Mouse (Mus musculus) telencephalon, adult 2 months (tissue): ENCODE measurements at regions not wholly inside any gene's neighbourhood (a gene's known extent, or its start where the extent isn't known, plus 50 kb on each side); places are given as distances from the start of the nearest gene placed in this dataset.
A peak's percentile ranks its signal among the peaks of the same experiment; 100 is the strongest.

ENCODE experiments used
- DNase-seq: peaks from one replicate; pipeline ENCODE4 v3.0.0-alpha.2; 2011; ENCODE audit warnings: low read depth, low spot score

DNA sequence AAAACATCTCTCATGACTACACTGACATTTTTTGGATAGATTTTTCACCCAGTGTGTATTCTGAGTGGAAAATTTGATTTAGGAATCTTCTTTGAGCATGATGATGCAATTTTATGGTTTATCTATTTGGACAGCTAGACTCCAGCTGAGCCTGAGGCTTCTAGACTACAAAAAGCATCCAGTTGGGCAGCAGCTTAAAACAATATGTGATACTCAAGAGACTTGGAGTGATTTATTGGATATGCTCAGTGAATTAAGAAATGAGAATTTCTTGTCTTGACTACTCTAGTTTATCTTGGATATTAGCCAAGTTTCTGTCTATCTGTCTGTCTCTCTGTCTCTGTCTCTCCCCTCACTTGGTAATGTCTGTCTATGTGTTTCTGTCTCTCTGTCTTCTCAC, 228.4 kb downstream of the Csl start:
- DNase-seq, result no peak

DNA sequence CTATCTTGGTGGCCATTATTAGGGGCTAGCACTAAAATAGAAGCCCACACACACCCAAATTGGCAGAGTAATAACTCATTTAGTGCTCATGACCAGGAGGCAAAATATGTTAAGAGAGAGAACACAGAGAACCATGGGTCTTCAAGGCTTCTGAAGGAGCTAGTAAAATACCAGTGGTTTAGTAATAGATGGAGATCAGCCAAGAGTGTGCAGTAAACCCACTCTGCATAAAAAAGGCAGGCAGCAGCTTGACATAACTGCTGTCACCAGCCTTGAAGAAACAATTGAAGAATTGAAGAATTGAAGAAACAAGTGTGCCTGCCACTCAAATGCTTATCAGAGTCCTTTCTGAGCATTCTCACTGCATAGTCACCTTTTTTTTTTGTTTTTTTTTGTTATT, 227.9 kb downstream of the Csl start:
- DNase-seq, result no peak

DNA sequence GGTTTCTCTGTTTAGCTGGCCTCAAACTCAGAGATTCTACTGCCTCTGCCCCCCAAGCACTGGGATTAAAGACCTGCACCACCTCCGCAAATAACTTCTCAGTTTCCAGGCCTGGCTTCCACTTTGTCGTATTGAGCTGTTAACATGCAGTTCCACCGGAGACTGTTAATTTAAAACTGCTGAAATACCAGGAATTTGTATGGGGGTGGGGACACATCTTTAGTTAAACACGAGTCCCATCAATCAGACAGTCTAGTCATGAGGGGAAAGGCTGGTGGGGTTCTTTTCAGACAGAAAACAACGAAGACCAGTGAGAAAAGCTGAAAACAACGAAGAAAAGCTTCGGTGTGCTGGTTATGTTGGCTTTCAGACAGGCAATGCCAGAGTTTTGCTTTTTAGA, 227.5 kb downstream of the Csl start:
- no peak for DNase-seq

DNA sequence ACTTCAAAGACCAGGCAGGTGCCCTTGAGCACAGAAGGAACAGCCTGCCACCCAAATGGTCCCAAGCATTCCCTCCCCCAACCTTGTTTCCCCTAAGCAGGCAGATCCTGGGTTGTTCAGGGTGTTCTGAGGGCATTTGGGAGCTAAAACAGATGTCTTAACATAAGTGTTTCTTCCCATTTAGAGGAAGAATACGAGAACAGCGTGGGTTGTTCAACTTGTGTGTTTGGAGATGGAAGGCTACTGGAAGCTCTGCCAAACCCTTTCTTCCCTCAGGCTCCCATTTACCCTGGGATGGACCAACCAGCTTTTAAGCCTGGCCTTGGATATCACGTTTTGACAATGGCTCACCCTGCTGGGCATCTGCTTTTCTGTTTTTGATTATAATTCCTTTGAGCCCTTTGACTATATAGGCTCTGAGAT, 226.8 kb downstream of the Csl start:
- DNase-seq, result peak; percentile 58

DNA sequence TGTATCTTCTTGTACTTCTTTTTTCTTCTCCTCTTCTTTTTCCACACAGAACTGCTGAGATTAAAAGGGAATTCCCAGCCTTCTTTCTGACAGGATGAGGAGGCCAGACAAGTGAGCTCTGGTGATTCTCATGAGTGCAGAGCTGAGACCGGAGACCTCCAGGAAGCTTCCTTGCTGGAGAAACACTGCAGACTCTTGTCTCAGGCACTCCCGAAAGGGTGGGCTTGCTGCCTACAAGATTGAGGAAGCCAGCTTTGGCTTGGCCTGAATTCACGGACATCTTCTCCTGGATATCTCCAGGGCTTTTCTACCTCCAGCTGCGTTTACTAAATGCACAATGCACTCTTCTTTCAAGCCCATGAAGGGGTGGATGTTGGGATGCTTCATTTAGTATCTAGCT, 226.0 kb downstream of the Csl start:
- no peak for DNase-seq

DNA sequence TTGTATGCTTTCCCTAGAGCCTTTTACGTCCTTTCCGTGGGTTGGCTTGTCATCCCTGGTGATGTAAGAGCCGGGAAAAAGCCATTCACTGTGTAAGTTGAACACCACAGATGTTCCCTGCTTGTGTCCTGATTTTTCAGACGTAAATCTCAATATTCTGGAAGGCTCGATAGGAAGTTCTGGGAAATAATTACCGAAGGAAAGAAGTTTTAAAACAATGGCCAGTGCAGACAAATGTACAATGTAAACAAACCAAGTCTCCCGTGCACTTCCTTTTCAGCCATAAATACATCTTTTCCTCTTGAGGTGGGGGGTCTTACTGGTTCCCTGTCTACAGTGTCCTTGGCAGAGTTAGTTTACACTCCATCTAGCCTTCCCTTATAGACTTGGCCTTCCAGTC, 225.2 kb downstream of the Csl start:
- DNase-seq, result no peak

DNA sequence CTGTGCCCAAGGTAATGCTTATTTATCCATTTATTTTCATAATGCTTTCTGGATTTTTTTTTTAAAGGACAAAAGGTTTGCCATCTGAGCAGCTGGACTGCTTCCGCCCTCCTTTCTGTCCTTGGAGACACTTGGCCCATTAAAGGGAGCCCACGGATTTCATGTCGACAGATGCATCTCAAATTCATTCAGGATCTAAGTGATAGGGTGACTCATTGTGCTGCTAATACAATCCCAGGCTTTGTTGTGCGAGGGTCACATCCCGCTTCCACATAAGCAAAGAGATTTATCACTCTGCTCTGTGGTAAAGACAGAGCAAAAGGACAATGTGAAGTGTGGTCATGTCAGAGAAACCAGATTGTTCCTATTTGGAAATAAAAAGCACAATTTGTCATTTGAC, 220.8 kb downstream of the Csl start:
- DNase-seq, result no peak

DNA sequence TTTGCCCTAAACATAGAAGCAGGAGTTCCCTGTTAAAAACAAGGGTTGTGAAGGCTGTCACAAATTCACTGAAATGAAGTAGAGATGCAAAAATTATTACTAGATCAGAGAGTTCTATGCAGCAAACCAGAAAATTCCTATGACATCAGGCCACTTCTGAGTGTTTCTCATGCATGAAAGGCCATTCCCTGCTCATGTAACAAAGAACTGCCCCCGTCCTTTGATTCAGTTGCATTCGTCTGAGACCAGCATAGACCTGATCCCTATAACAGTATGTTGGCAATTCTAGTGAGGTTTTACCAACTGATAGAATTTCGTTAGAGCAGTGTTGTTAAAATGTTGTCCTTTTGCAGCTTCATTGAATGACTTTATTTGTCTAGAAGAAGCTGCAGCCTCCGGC, 207.1 kb downstream of the Csl start:
- DNase-seq, result no peak

DNA sequence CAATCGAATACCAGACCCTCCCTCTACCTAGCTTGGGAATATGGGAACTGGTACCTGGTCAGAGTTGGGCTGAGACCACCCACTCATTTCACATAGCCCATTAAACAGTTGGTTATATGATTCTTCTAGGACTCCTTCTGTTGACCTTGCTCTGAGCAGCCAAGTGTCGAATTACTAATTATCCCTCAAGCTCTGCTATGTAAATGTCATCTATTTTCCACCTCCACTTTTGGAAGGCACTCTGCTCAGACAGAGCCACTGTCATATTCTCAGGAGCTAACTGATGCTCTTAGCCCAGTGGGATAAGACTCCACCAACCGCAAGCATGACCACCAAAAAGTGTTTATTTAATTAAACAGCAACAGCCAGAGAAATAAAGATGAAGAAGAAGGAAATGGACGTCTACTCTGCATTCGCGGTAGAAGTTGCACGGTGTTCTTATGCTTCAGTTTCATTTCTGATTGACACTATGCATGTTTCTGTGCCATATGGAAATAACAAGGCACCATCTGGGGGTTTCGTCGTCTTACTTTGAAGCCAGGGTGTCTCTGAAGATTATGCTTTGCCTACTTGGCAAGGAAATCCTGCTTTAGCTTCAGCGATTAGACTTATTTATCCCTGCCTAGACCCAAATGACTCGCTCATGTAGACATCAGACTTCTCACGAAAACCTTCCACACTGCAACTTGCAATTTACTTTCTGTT, 206.5 kb downstream of the Csl start:
- DNase-seq, result peak; percentile 69

DNA sequence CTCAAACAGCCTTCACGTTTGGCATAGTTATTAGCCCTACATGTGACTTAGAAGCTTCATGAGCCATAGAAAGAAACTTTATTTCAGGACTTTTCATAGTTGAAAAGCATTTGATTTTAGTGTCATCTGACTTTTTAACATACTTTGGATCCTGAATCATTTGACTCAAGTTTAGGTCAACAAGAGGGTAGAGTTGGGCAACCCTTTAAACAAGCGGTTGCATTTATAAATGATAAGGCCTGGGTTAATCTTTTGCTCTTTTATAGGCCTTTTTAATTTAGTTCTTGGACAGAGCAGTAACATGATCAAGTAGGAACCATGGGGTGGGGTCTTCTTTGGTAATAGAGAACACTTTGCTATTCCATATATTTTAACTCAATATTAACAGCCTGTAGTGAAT, 204.4 kb downstream of the Csl start:
- DNase-seq, result no peak

DNA sequence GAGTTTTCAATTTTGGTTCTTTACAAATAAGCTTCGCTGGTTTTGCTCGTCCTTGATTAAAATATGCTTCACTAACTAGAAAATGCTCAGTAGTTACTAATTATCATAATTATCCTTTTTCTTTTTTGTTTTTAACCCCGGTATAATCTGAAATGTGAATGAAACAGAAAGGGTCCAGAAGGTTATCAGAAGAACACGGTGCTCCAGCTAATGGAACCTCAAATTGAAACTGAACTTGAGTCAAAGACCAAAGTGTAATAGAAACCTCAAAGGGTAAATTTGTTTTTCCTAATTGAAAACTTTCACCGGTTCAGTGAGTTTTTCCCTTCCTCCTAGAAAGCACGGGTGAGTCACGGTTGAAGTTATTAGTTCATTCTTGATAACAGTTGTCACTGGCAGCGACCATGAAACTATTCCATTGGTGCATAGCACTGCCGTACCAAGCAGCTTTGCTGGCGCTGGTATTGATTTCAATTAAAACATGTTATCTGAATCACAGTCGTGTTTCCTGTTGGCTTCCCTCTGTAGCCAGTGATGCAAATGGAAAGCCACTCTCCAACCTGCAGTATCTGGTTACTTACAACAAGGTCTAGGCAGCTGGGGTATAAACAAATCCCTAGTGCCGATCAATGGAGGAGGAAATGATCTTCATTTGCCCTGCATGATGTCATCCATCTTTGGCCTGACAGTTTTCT, 203.7 kb downstream of the Csl start:
- no peak for DNase-seq

DNA sequence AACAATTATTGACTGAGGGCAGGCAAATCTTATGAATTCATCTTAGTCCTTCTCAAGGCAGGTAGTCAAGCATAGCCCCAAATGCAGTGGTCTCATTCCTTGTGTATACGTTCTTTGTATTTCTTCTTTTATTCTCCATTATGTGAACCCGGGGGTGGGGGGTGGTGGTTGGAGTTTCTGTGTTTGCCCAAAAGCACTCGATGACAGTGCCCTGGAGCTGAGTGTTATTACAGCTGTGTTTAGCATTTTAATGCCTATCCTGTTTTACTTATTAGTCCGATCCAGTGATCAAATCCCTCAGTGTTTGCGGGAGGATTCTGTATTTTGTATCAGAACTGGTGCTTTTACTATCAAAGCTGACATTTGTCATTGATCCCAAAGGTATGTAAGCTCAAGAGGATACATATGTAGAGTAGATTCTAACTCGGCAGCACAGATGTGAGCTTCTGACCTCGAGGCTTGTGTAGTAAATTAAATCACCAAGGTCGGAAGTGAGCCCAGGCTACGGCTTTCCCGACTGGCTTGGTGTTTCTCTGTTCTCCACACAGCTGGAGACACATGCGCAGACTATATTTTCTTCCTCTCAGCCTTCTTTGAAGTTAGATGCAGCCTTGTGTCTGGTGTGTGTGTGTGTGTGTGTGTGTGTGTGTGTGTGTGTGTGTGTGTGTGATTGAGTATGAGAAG, 203.0 kb downstream of the Csl start:
- DNase-seq, result no peak

DNA sequence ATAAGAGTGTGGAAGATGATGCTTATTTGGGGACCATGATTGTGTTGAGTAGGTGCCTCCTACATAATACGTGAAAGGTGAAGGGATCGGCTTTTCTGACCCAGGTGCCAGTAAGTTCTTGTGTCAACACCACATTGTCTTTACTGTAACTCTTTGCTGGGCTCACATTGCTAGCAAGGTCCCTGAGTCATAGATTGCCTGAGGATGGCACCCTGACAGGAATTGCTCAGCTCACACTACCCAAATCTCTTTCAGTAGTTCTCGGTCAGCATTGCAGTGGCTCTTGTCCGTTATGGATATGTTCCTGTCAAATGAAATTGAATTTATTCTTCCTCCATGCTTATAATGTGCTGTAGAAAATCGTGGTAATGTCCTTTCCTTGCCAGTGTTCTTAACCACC, 200.8 kb downstream of the Csl start:
- DNase-seq, result no peak

DNA sequence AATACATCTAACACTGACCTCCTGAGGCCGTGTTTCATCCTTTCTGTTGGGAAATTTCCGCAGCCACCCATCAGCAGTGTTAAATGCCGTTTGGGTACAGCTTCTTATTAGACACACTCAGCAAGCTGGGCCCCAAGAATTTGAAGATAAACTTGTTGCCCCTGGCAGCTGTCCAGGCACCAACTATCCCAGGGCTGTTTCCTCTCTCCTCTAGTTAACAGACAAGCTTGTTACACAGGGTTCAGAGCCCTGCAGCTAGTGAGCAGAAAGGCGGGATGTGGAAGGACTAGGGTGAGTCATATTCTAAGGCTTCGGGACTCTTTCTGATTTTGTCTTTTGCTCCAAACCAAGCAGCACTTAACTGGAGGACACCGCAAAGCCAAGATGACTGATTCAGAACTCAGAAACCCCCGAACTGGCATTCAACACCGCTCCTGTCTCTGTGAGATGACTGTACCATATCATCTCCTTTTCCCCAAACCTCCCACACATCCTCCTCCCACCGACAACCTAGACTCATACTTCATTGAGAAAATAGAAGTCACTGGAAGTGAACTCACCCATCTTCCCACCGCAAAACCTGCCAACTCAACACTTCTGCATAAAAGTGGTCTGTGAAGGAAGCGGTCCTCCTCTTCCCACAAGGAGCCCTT, 198.2 kb downstream of the Csl start:
- peak; percentile 62 for DNase-seq

DNA sequence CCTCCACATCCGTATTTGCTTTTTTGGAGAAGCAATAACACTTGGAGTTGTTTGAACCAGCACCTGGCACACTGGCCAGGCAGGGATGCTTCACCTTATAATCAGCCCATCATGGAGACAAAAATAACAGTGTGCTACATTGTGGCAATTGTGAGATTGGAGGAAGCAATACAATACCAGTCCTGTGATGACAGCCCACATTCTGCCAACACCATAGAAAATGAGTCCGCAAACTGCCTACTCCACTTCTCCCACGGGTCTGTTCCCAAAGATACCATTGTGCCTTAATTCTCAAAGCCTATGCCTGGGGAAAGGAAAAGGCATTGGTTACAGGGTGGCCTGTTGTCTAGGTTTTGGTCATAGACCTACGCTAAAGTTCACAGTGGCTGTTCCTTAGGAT, 194.9 kb downstream of the Csl start:
- no peak for DNase-seq

DNA sequence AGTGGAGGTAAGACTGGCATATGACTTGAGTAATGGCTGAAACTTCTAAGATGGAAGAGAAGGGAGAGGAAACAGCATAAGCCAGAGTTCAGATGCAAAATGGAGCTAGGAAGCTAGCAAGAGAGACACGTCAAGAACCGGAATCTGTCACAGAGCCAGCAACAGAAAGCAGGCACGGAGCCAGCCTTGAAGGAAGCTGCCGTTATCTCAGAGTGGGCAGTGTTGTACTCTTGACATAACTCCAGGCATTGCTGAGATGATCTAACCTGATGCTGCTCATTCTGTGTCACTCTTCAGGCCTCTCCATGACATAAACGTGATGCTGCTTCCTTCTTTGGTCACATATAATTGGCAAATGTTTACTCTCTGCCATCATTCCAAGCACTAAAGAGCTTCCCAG, 191.0 kb downstream of the Csl start:
- no peak for DNase-seq

DNA sequence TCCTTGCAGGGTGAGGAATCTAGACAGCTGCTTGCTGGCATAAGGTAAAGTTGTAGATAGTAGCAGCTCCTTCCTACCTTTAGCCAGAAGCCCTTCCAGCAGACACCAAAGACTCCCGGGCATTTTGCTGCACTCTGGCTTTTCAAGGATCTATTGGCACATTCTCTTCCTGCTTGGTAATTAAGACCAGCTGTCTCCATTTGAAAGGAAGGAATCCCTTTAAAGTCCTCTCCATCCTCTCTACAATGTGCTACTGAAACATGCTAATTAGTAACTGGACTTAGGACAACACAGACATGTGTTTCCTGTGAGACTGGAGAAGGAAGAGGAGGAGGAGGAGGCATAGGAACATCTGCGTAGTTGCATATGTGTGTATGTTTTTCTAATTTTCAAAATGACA, 189.3 kb downstream of the Csl start:
- no peak for DNase-seq

DNA sequence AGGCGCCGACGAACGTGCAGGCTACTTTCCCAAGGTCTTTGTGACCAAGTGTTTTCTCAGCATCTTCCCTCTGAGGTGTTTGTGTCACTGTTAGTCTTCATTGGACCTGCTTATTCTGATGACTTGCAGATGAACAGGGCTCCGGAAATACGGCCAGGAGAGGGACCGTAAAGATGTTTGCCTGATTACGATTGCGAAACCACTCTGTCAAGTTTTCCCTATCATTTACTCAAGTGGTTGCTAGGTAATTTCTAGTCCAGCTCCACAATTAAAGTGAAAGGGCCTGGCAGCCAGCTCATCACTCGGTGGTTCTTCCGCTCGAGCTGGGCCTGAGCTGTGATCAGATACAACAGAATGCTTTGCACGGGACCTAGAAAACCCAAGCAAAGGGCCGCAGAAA, 185.5 kb downstream of the Csl start:
- DNase-seq, result no peak

DNA sequence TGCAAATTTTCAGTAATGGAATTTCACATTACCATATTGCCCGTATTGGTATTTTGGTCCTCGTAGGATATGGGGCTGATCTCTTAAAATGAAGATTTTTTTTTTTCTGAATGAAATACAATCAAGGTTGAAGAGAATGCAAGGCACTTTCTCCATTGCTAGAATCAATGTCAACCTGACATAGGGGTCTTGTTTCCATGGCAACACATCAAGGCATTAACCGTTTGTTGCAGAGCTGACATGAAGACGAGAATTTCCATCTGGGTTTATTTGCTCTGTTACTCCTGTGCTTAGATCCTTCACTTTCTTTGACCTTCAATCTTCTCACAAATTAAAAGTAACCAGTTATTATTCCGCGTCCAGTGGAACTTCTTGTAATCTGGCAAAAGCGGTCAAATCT, 184.2 kb downstream of the Csl start:
- no peak for DNase-seq

DNA sequence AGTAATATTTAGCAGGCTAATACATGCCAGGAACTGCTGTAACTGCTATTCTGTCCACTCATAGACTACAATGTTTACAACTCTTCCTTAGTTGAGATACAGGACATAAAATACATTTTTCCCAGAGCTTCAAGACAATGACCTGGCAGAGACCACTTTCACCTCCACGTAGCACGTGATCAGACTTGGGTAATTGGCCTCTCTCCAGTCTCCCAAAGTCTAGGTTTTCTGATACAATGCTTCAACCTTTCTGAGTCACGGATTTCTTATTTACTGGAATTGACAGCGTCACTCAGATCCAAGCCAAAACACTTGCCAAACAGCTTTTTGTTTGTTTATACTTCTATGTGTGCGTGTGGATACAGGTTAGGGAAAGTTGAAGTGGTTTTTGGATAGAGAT, 183.2 kb downstream of the Csl start:
- no peak for DNase-seq

DNA sequence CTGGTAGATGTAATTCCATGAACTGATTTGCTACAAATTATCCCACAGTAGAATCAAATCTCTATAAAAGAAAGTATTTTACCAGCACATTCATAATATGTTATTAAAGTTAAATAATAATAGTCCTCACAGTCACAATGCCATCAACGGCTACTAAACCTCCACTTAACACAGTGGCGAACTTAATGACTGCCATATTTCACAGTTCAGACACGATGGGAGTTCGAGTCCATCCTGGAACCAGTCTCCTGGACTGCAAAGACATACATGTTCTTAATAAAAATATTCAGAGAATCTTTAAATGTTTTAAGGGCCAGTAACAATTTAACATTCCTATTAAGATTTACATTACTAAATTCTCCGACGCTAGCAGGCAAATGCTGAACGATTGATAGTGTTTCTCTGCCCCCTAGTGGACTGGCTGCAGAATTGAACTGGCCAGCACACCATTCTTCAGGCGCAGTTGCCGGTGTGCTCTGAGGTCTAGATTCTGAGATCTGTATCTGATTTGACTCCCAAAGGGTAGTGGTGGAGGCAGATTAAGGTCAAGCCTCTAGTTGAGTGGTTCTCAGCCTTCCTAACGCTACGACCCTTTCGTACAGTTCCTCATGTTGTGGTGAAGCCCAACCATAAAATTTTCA, 182.3 kb downstream of the Csl start:
- no peak for DNase-seq

DNA sequence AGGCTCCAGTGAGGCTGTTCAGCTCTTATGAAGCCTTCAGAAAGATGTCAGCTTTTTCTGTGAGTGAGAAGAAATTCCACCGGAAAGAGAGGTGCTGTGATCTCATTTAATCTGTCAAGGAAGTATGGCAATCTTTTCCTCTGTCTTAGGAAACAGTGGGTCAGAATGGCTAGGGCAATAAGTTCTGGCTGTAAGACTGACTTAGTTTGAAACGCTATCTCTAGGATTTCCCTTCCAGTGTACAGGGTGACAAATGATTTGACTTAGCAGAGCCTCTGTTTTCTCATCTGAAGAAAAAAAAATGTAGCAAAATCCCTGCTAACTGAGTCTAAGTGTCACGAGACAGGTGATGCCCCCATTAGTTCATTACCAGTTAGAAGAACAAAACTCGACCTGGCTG, 181.1 kb downstream of the Csl start:
- DNase-seq, result no peak
